Mouse (Mus musculus) embryonic facial prominence, embryonic 14.5 days (tissue): ENCODE results near the gene Slamf9. TPM values are rescaled to one million over a fixed set of nuclear protein-coding genes. Genes with fewer than 3 reads are reported as not detected.

Experiments
- ATAC-seq: fragments of 200-750 bp; cut with Nextera tagmentation; 2 replicates; pipeline ENCODE4 v1.8.0; 2017; ENCODE audit warnings: low read depth, moderate number of reproducible peaks, moderate TSS enrichment
- DNase-seq: peaks from one replicate; pipeline ENCODE4 v3.0.0-alpha.2; 2015; ENCODE audit warnings: low spot score
- H3K27ac ChIP-seq: fragments of 300-500 bp; sonication (generic); replicated peaks from 2 replicates; pipeline ENCODE4 v1.5.1; 2014; ENCODE audit warnings: low read depth, mild to moderate bottlenecking, low read length, moderate library complexity
- H3K27me3 ChIP-seq: fragments of 300-500 bp; sonication (generic); replicated peaks from 2 replicates; pipeline ENCODE4 v1.6.1; 2014; ENCODE audit warnings: low read length; ENCODE audit not compliant: control insufficient read depth, insufficient read depth
- H3K36me3 ChIP-seq: fragments of 300-500 bp; sonication (generic); 2 replicates; pipeline ENCODE4 v1.6.1; 2014; ENCODE audit warnings: low read length, mixed read lengths; ENCODE audit not compliant: control insufficient read depth, insufficient read depth
- H3K4me1 ChIP-seq: fragments of 300-500 bp; sonication (generic); 2 replicates; pipeline ENCODE4 v1.6.1; 2014; ENCODE audit warnings: antibody characterized with exemption, low read length; ENCODE audit not compliant: control insufficient read depth, insufficient read depth
- H3K4me2 ChIP-seq: fragments of 300-500 bp; sonication (generic); 2 replicates; pipeline ENCODE4 v1.6.1; 2014; ENCODE audit warnings: low read depth, mild to moderate bottlenecking, low read length, moderate library complexity, mixed read lengths
- H3K4me3 ChIP-seq: fragments of 300-500 bp; sonication (generic); 2 replicates; pipeline ENCODE4 v1.5.1; 2014; ENCODE audit warnings: low read depth, mild to moderate bottlenecking, low read length
- H3K9ac ChIP-seq: fragments of 300-500 bp; sonication (generic); 2 replicates; pipeline ENCODE4 v1.6.1; 2014; ENCODE audit warnings: low read depth, mild to moderate bottlenecking, low read length, moderate library complexity, mixed read lengths
- H3K9me3 ChIP-seq: fragments of 300-500 bp; sonication (generic); 2 replicates; pipeline ENCODE4 v1.6.1; 2016; ENCODE audit warnings: low read length; ENCODE audit not compliant: control insufficient read depth
- WGBS: fragments of 180-500 bp; shearing (Covaris S2); extraction: QIAGEN DNeasy Blood & Tissue Kit; methylation state at CpG from one replicate; pipeline ENCODE4 v1.1.7; 2014; 5-methylcytosine and 5-hydroxymethylcytosine counted together
- polyA plus RNA-seq: library from polyadenylated mRNA; unstranded; fragments of >200 nt; fragmentation: Nextera tagmentation; extraction: Ambion mirVana; gene quantifications from 2 replicates; pipeline ENCODE4 v1.2.1, GENCODE M21; 2014

Gene Slamf9
- polyA plus RNA-seq: 0.68 and 0.77 TPM in 2 replicates

DNA sequence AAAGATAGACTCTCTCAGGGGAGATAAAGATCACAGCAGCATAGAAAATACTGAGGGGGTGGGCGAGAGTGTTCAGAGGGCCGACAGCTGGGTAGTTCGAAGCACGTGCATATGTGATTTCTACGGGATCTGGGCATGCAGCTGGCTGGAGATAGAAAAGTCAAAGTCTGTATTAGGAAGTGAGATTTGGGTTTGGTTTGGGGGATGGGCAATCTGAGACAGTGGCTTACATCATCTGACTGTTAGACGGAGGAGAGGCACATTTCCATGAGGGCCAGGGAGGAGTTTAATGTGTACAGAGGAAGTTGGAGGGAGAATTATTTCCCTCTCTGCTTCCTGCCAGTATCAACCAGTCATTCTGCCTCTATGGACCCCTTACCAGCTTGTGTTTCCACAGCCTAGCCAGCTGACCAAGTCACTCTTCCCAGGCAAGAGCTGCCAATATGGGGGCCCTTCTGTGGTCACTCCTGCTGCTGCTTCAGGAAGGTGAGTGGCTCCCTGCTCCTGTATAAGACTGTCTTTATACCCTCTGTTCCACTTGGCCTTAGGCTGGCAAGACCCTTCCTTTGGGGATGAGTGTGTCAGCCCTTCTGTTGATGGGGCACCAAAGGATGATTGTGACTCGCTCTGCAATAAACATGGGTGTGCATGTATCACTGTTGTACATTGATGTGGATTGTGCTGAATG lies at the start of gene Slamf9:
Gene Slamf9 (plus strand): TSS at position 305 of the 688 bp plus-strand sequence.
- H3K9ac ChIP-seq: no peak within 1 kb of the TSS
- WGBS: 65% methylated on average over 7 of the region's 7 CpGs
- peak; percentile 29 for DNase-seq

GRCm38 (mm10) chr1:172426419-172426818 lies 48.7 kb upstream of the Slamf9 start:
- Histone ChIP-seq H3K27me3 (no peaks in the 10 kb centered on the region), H3K36me3 (no peaks in the 10 kb centered on the region), H3K4me1 (no peaks in the 10 kb centered on the region), H3K9ac (no peak overlapping the region), H3K9me3 (no peaks in the 10 kb centered on the region), H3K4me3 (no peak overlapping the region), H3K4me2 (no peak overlapping the region), H3K27ac (no peak overlapping the region)
- no peak for DNase-seq
- ATAC-seq: no peak
- WGBS: 52% methylated on average over 1 of the region's 1 CpGs

More for the DNA sequence above, at the start of gene Slamf9:
- H3K27ac ChIP-seq: no peak within 1 kb of the TSS
- no peak within 1 kb of the TSS for H3K4me2 ChIP-seq
- no peaks in the 10 kb centered on the region for H3K36me3 ChIP-seq
- peak; percentile 18; the same call in 1 of the 2 replicates for ATAC-seq
- no peaks in the 10 kb centered on the region for H3K9me3 ChIP-seq
- no peak within 1 kb of the TSS for H3K4me3 ChIP-seq
- H3K27me3 ChIP-seq: no peaks in the 10 kb centered on the region
- H3K4me1 ChIP-seq: no peaks in the 10 kb centered on the region

GRCm38 (mm10) chr1:172427841-172428240 lies 47.3 kb upstream of the Slamf9 start:
- no peaks in the 10 kb centered on the region for H3K36me3 ChIP-seq
- no peak overlapping the region for H3K4me3 ChIP-seq
- no peaks in the 10 kb centered on the region for H3K27me3 ChIP-seq
- no peaks in the 10 kb centered on the region for H3K9me3 ChIP-seq
- H3K9ac ChIP-seq: no peak overlapping the region
- no peak for ATAC-seq
- no peak overlapping the region for H3K4me2 ChIP-seq
- no peak for DNase-seq
- no peak overlapping the region for H3K27ac ChIP-seq
- 88% methylated on average over 3 of the region's 3 CpGs for WGBS
- 0 out of 2 replicates have a peak, but pooled peaks cover 6% of the 10 kb centered on the region for H3K4me1 ChIP-seq

DNA sequence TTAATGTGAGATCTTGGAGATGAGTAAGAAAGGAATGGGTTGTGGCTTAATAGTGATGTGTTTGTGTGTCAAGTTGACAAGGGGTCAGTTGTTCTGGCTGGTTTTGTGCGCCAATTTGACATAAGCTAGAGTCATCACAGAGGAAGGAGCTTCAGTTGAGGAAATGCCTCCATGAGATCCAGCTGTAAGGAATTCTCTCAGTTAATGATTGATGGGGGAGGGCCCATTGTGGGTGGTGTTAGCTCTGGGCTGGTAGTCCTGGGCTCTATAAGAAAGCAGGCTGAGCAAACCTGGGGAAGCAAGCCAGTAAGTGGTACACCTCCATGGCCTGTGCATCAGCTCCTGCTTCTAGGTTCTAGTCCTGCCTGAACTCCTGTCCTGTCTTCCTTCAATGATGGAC lies 46.5 kb upstream of the Slamf9 start:
- H3K9ac ChIP-seq: no peak overlapping the region
- no peak for DNase-seq
- H3K9me3 ChIP-seq: no peaks in the 10 kb centered on the region
- no peaks in the 10 kb centered on the region for H3K27me3 ChIP-seq
- no peak overlapping the region for H3K4me3 ChIP-seq
- H3K27ac ChIP-seq: no peak overlapping the region
- WGBS: 68% methylated on average over 1 of the region's 1 CpGs
- H3K4me1 ChIP-seq: 0 out of 2 replicates have a peak, but pooled peaks cover 6% of the 10 kb centered on the region
- no peaks in the 10 kb centered on the region for H3K36me3 ChIP-seq
- no peak overlapping the region for H3K4me2 ChIP-seq
- no peak for ATAC-seq

GRCm38 (mm10) chr1:172430731-172431220 lies 44.4 kb upstream of the Slamf9 start:
- H3K36me3 ChIP-seq: no peaks in the 10 kb centered on the region
- DNase-seq (no peak), ATAC-seq (no peak)
- no peaks in the 10 kb centered on the region for H3K27me3 ChIP-seq
- 52% methylated on average over 9 of the region's 9 CpGs for WGBS
- H3K27ac ChIP-seq: no peak overlapping the region
- H3K4me3 ChIP-seq: no peak overlapping the region
- H3K4me1 ChIP-seq: 0 out of 2 replicates have a peak, but pooled peaks cover 6% of the 10 kb centered on the region
- H3K9ac ChIP-seq: no peak overlapping the region
- no peak overlapping the region for H3K4me2 ChIP-seq
- no peaks in the 10 kb centered on the region for H3K9me3 ChIP-seq

- H3K9me3 ChIP-seq: no peaks in the 10 kb centered on the region
- ATAC-seq: no peak
- no peaks in the 10 kb centered on the region for H3K27me3 ChIP-seq
- WGBS: 30% methylated on average over 4 of the region's 4 CpGs
- H3K4me3 ChIP-seq: no peak overlapping the region
- no peaks in the 10 kb centered on the region for H3K36me3 ChIP-seq
- H3K4me1 ChIP-seq: 0 out of 2 replicates have a peak, but pooled peaks cover 6% of the 10 kb centered on the region
- H3K27ac ChIP-seq: no peak overlapping the region
- no peak overlapping the region for H3K9ac ChIP-seq
- no peak overlapping the region for H3K4me2 ChIP-seq
- DNase-seq: no peak
Measured at GRCm38 (mm10) chr1:172431836-172432586, 43.1 kb upstream of the Slamf9 start.

GRCm38 (mm10) chr1:172432587-172432955 lies 42.6 kb upstream of the Slamf9 start:
- no peak overlapping the region for H3K4me3 ChIP-seq
- no peak overlapping the region for H3K9ac ChIP-seq
- no peaks in the 10 kb centered on the region for H3K36me3 ChIP-seq
- no peak for DNase-seq
- 72% methylated on average over 3 of the region's 3 CpGs for WGBS
- H3K4me2 ChIP-seq: no peak overlapping the region
- ATAC-seq: no peak
- no peaks in the 10 kb centered on the region for H3K27me3 ChIP-seq
- H3K4me1 ChIP-seq: 0 out of 2 replicates have a peak, but pooled peaks cover 6% of the 10 kb centered on the region
- H3K27ac ChIP-seq: no peak overlapping the region
- H3K9me3 ChIP-seq: no peaks in the 10 kb centered on the region

DNA sequence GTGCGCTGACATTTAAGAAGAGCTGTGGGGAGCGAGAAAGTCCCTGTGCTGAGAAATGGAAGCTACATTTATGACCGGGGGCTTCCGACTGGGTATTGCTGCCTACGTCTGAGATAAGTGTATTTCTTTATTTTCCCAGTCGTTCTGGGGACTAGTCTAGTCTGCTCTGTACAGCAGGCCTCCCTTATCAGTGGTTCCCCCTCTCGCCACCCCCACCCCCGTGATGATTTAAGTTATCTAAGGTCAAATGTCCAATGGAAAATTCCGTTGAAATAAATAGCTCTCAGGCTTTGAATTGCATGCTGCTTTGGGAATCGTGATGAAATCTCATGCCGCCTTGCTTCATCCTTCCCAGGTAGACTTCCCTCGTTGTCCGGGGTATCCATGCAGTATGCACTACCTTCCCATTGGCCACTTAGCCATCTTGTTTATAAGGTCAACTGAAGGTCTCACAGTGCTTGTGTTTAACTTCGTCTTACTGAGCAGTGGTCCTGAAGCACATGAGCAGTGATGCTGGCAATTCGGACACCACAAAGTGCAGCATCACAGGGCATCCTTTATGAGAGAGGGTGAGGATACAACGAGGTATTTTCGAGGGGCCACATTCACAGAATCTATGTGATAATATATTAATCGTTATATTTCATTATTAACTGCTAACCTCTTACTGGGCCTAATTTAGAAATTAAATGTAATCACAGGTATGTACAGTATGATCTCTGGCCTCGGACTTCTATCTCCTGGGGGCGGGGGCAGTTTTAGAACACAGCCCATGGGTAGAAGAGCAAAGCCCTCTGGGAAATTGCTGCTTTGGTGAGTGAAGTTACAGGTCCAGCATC lies 41.9 kb upstream of the Slamf9 start:
- 0 out of 2 replicates have a peak, but pooled peaks cover 6% of the 10 kb centered on the region for H3K4me1 ChIP-seq
- 83% methylated on average over 20 of the region's 20 CpGs for WGBS
- no peak for DNase-seq
- no peaks in the 10 kb centered on the region for H3K36me3 ChIP-seq
- no peaks in the 10 kb centered on the region for H3K9me3 ChIP-seq
- H3K27ac ChIP-seq: no peak overlapping the region
- no peaks in the 10 kb centered on the region for H3K27me3 ChIP-seq
- ATAC-seq: no peak
- H3K4me2 ChIP-seq: no peak overlapping the region
- H3K9ac ChIP-seq: no peak overlapping the region
- H3K4me3 ChIP-seq: no peak overlapping the region
